Mouse (Mus musculus): Measurements from ENCODE around the gene Tmem30b.

Tmem30b gene

DNA sequence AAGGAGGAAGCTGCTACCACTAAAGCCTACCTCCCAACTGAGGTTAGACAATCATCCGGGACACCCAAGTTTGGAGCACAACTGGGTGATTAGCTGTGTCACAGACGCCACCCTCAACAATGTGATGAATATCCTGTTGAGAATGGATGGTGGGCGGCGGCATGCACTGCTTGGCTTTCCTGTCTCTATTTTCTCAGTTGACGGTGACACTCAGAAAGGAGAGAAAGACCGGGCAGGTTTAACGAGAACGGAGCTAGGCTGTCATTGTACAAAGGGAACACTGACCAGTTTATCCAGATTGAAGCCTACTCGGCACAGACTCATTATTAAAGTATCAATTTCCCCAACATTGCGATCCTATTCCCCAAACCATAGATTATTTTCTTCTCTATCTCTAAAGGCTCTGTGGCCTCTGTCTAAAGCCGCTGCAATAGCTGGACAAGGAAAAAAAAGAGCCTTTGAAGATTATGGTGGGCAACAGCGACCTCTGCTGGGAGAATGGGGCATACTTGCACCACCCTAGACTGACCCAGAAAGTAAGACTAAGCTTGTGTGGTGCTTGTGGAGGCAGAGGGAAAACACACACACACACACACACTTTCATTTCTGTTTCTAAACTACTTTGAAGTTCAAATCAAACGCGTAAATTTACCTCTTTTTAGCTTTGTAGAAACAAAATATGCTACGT lies 29.0 kb downstream of the Tmem30b start:
- DNase-seq, result peak; percentile 84

DNA sequence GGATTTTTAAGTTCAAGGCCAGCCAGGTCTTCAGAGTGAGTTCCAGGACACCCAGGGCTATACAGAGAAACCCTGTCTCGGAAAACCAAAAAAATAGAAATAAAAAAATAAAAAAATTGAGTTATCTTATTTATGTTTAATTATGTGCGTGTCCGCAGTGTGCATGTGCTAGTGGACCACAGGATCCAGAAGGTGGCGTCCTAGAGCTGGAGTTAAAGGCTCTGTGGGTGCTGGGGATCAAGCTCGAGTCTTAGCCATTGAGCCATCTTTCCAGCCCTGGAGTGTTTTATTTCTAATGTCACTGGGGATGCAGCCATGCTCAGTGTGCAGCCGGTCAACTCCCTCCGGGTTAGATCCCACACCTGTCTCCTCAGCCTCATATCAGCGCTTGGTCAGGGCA lies 29.7 kb downstream of the Tmem30b start:
- no peak for DNase-seq

DNA sequence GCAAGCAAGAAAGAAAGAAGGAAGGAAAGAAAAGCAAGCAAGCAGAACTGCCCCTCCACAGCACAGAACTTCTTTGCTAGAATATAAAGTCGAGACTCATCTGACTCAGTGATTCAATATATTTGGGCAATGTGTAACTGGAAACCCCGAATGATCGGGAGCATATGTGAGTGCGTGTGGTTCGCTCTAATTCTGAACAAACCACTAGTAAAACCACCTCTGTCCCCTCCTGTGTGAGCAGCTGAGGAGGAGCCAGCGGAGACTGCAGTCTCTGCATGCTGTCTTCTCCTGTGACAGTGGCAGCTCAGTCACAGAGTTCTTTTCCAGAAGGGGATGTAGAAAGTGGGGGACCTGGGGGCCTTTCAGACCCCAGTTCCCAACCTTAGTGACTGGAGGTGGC lies 31.5 kb downstream of the Tmem30b start:
- no peak for DNase-seq

DNA sequence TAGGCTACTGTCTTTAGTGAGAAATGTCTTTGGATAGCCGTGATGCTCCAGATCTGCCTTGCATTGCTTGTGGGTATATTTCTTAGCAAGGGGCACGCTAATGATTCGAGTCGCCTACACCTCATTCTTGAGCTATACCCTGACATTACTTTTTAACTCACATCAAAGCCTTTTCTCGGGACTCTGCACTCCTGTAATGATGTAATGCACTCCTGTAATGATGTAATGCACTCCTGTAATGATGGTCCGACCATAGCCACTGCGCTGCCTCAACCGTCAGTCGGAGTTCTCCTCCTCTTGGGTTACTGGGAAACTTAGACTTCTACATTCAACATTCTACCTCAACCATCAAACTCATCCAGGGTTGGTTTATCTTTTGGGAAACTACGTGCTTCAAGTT lies 32.2 kb downstream of the Tmem30b start:
- DNase-seq, result no peak

DNA sequence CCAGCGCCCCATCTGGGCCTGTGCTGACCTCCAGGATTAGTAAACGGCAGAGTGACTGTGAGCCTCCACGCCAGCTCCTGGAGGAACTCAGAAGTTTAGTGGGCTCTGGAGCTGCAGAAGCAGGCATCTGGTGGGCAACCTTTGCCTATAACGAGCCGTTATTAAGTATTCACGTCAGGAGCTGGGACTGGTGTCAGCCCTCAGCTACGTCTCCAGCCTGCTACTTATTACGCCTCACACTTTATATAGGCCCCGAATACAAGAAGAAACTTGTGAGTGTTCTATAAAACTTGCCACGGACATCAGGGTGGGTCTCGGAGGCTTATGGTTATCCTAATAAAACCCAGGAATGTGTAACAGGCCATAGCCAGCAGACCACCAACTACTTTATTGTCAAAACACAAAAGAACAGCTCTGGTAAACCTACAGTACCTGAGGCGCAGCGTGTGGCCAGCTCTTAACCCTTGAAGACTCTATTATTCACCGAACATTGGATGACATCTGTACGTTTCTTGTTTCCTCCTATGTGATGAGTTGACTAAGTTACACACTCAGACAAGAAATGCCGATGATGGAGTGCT lies 34.6 kb downstream of the Tmem30b start:
- no peak for DNase-seq

DNA sequence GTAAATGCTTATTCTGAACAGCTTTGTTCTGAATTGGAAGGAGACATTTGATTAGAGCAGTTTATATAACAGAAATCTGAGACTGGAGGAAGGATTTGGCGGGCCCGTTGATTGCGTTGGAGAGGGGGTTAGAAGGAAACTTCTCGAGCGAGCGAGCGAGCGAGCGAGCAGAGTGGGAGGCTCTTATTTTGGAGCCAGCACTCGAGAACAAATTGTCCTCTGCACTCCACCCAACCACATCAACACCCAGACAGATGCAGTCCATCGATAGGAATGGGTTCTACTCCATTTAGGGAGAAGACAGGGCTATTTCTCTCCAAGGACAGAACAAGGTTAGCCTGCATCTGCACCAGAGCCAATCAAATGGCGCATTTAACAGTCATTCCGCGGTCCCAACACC lies 39.1 kb downstream of the Tmem30b start:
- DNase-seq, result no peak

DNA sequence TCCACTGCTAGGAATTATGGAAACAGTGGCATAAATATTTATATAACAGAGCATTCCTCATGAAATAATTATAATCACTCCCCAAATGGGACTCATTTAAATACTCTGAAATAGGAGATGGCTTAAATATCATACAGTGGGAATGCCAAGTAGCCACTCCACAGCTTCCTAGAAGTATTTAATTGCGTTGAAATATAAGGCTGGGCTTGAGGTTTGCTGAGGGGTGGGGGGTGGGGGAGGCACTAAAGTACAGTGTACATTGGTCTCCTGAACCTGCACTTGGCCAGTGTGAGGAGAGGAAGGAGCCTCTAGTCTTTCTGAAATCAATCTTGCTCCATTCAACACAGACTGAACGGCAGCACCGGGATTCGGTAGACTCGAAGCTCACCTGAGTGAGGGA lies 39.5 kb downstream of the Tmem30b start:
- no peak for DNase-seq

DNA sequence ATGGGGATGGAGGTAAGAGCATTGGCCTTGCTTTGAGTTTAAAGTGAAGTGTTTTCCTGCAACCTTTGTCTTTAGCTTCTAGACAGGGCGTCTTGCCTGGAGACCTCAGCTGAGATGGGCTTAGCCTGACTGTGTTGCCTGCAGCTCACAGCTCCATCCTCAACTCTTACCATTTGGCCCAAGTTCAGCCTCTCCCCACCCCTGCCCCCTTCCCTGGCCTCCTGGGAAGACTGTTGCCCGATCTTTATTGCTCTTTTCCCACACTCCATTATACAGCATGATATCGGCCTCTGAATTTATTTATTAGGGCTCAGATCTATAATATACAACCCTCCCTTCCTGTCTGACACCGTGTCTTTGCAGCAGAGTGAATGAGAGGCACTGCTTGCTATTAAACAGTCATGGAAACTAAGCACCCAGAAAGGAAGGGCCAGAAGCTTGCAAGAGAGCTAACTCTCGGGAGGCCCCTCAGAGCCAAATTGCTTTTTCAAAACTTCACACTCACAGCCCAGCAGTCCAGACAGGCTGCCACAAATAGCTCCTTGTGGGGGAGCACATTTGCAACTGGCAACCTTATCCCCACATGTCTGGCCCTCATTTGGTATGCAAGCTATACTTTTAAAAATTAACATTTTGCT lies 45.4 kb downstream of the Tmem30b start:
- DNase-seq, result no peak

DNA sequence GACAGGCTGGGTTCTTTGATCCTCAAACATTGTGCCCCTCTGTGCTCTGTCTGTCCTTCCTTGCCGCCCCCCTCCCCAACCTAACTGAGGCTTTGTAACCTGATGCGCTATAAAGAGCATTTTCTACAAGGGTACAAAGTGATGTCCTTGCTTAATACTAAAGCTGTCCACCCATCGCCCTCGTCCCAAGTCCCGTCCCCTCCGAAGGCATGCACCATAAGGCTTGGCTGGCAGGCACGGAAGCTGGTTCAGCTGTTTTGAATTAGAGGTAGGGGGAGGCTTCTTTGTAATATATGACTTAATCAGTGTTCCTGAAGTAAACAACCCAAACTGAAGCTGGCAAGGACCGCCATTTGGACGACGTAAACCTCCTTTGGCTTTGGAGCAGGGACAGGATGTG lies 51.0 kb downstream of the Tmem30b start:
- no peak for DNase-seq

DNA sequence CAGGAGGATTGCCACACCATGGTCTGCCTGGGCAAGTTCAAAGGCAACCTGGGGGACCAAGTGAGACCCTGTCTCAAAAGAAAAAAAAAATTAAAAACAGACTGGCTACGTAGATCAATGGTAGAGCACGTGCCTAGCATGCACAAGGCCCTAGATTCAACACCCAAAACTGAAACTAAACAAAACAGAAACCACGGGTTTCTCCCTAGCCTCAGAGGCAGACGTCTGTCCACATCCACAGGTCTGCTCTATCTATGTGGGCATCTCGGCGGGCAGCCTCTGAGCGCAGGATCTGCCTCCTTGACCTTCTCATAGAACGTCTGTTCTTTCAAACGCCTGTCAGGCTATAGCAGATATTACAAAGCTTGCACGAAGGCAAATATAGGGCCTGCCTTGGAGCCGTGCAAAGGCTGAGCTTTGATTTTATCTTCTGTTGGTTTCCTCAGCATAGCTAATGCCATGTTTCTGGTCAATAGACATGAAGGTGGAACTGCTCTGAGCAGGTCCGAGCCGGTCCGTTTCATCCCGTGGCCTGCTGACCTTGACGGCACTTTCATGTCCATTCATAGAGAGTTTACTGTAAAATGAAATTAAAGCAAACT lies 52.2 kb downstream of the Tmem30b start:
- no peak for DNase-seq

All from kidney, adult 18-20 months (tissue).